ENCODE assay signal across 15 mouse cellular contexts in the genomic region with DNA sequence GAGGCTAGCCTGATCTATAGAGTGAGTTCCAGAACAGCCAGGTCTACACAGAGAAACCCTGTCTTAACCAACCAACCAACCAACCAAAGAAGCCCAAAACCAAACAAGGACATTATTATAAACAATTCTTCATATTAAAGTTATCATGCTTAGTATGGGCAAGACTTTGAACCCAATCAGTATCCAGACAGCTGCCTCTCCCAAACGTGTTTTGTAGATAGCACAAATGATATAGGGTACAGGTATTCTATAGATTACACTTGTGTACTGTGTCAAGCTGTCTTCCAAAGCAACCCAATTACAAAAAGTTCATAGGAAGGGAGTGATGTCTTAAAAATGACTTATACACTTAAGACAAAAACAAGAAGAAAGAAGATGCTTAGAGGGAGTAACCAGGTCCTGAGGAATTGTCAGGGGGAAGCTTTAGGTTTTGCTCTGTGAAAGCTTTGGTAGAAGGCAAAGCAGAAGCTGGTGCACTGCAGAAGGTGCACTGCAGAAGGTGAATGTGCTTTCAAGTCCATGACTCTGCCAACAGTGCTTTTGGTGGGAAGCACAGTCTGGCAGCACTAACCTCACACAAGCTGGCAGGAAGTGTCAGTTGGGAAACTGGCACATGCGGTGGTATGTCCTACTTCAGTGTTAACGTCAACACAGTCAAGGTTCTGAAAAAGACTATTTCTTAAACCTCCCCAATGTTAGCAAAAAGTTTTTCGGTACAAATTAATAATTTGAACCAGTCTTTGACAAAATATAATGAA. TPM values are rescaled to one million over a fixed set of nuclear protein-coding genes. Genes with fewer than 3 reads are reported as not detected.
DNase-seq lines count a peak whose midpoint lies in the region; ATAC-seq and TF ChIP-seq lines count a peak whose summit lies in the region.
"Had no signal": no experiment of that assay in that cellular context is flagged by ENCODE, and none has a peak within 500 bp of the region (broad histone marks: within the 10 kb centered on the region; RNA-seq: fewer than 3 reads in every experiment).

No protein-coding gene starts in this region.

- H3K9ac ChIP-seq in liver, embryonic 16.5 days (ENCODE audit: low read depth, low read length) = no peak overlapping the region
- no peak overlapping the region for H3K9ac ChIP-seq in midbrain, postnatal 0 days (replicated peaks; ENCODE audit: low read length, poor library complexity, severe bottlenecking)

- H3K4me1 ChIP-seq in liver, embryonic 16.5 days (ENCODE audit: control insufficient read depth, low read depth, low read length) = peaks cover 20% of the 10 kb centered on the region
- H3K4me1 ChIP-seq in midbrain, postnatal 0 days (ENCODE audit: insufficient read depth, low read length) = no peaks in the 10 kb centered on the region
- H3K4me1 ChIP-seq in midbrain, embryonic 10.5 days = peaks cover 7% of the 10 kb centered on the region

- no peak overlapping the region for H3K4me2 ChIP-seq in liver, embryonic 16.5 days (ENCODE audit: low read depth, low read length)
- H3K4me2 ChIP-seq in midbrain, postnatal 0 days (ENCODE audit: low read depth, low read length, poor library complexity, severe bottlenecking) = no peak overlapping the region

- ATAC-seq in cerebellum, adult (ENCODE audit: insufficient number of reproducible peaks, low FRiP score, low TSS enrichment) = no peak; the same call in 1 of the 2 replicates
- ATAC-seq in liver, embryonic 16.5 days (ENCODE audit: low read depth) = no peak
- ATAC-seq in frontal cortex, adult (ENCODE audit: low TSS enrichment) = no peak
- ATAC-seq in midbrain, postnatal 0 days (ENCODE audit: low FRiP score) = no peak

- peak overlapping the region; percentile 53 for H3K27ac ChIP-seq in liver, embryonic 16.5 days (ENCODE audit: low read length)
- H3K27ac ChIP-seq in midbrain, postnatal 0 days (ENCODE audit: low read depth, low read length) = no peak overlapping the region
- H3K27ac ChIP-seq in midbrain, embryonic 10.5 days (replicated peaks) = no peak overlapping the region
- H3K27ac ChIP-seq: embryonic facial prominence, embryonic 10.5 days; heart, adult 2 months; macrophage had no signal

- no peaks in the 10 kb centered on the region for H3K27me3 ChIP-seq in liver, embryonic 16.5 days (ENCODE audit: control insufficient read depth, insufficient read depth, low read depth, low read length)
- no peaks in the 10 kb centered on the region for H3K27me3 ChIP-seq in midbrain, postnatal 0 days (ENCODE audit: insufficient read depth, low read length)
- H3K27me3 ChIP-seq in midbrain, embryonic 10.5 days (ENCODE audit: low read depth, poor library complexity, severe bottlenecking) = no peaks in the 10 kb centered on the region

- peak; percentile 63 for DNase-seq in cerebellum, adult 11 months
- peak; percentile 89 for DNase-seq in cerebellum, adult 9-11 months
- DNase-seq in thymus, postnatal 14 days = peak; percentile 76
- DNase-seq in midbrain, postnatal 0 days (ENCODE audit: low spot score) = no peak
- DNase-seq in midbrain, embryonic 10.5 days (ENCODE audit: low spot score) = no peak
- DNase-seq: heart, adult 2 months; heart, postnatal 14 days; lung, adult 18-20 months had no signal

- TF ChIP-seq CTCF in midbrain, postnatal 0 days (IDR thresholded peaks at IDR 0.05) = no peak

- WGBS in liver, embryonic 16.5 days (ENCODE audit: insufficient replicate concordance) = 23% methylated on average over 4 of the region's 4 CpGs
- 78% methylated on average over 4 of the region's 4 CpGs for WGBS in midbrain, postnatal 0 days
- WGBS in midbrain, embryonic 10.5 days = 83% methylated on average over 4 of the region's 4 CpGs

- H3K9me3 ChIP-seq in liver, embryonic 16.5 days (replicated peaks; ENCODE audit: control insufficient read depth, low read length) = no peaks in the 10 kb centered on the region
- no peaks in the 10 kb centered on the region for H3K9me3 ChIP-seq in midbrain, postnatal 0 days (ENCODE audit: low read length)
- H3K9me3 ChIP-seq in midbrain, embryonic 10.5 days (replicated peaks) = no peaks in the 10 kb centered on the region
- H3K9me3 ChIP-seq: embryonic facial prominence, embryonic 10.5 days had no signal

- no peak overlapping the region for H3K4me3 ChIP-seq in liver, embryonic 16.5 days (ENCODE audit: low read depth, low read length)
- no peak overlapping the region for H3K4me3 ChIP-seq in midbrain, postnatal 0 days (ENCODE audit: low read depth, low read length)
- no peak overlapping the region for H3K4me3 ChIP-seq in midbrain, embryonic 10.5 days
- H3K4me3 ChIP-seq: embryonic facial prominence, embryonic 10.5 days; heart, adult 2 months; myocyte had no signal

- H3K36me3 ChIP-seq in liver, embryonic 16.5 days (ENCODE audit: control insufficient read depth, insufficient read depth) = no peaks in the 10 kb centered on the region
- no peaks in the 10 kb centered on the region; the same call in 1 of the 2 replicates for H3K36me3 ChIP-seq in midbrain, postnatal 0 days (ENCODE audit: insufficient read depth, low read length)
- no peaks in the 10 kb centered on the region for H3K36me3 ChIP-seq in midbrain, embryonic 10.5 days
- H3K36me3 ChIP-seq: embryonic facial prominence, embryonic 10.5 days had no signal

RNA-seq across cellular contexts. Expression of a gene that starts 3.7 kb away (rescaled TPM):
- polyA plus RNA-seq in liver, embryonic 16.5 days (2015; fragmentation: Nextera tagmentation; extraction: Ambion mirVana) = 29.5 and 32.0 TPM in 2 replicates
- total RNA-seq in midbrain, postnatal 0 days (2014; rRNA removed) = 38.9 and 66.7 TPM in 2 replicates
- polyA plus RNA-seq in midbrain, postnatal 0 days (2015; fragmentation: Nextera tagmentation; extraction: Ambion mirVana) = 51.3 and 61.4 TPM in 2 replicates
- polyA plus RNA-seq in midbrain, embryonic 10.5 days (2016; fragmentation: Nextera tagmentation; extraction: Ambion mirVana) = 46.8 and 54.5 TPM in 2 replicates

RNA-seq across cellular contexts. Expression of a gene that starts 25.9 kb away (rescaled TPM):
- polyA plus RNA-seq in liver, embryonic 16.5 days (2015; fragmentation: Nextera tagmentation; extraction: Ambion mirVana) = 1.4 and 1.6 TPM in 2 replicates
- 2.5 and 2.6 TPM in 2 replicates for total RNA-seq in midbrain, postnatal 0 days (2014; rRNA removed)
- polyA plus RNA-seq in midbrain, postnatal 0 days (2015; fragmentation: Nextera tagmentation; extraction: Ambion mirVana) = 2.0 TPM in 2 replicates
- 0.02 and 0.12 TPM in 2 replicates for polyA plus RNA-seq in midbrain, embryonic 10.5 days (2016; fragmentation: Nextera tagmentation; extraction: Ambion mirVana)
- polyA plus RNA-seq: kidney, embryonic 14.5 days had no signal

Comparison
In these comparisons a context has a peak if more than half of its experiments do, and no peak if none do; other contexts are left out.
1. DNase-seq: peak in cerebellum, adult 11 months (single experiment), cerebellum, adult 9-11 months (single experiment) and thymus, postnatal 14 days (single experiment); none in midbrain, postnatal 0 days (single experiment) and midbrain, embryonic 10.5 days (single experiment).